In the genomic region with DNA sequence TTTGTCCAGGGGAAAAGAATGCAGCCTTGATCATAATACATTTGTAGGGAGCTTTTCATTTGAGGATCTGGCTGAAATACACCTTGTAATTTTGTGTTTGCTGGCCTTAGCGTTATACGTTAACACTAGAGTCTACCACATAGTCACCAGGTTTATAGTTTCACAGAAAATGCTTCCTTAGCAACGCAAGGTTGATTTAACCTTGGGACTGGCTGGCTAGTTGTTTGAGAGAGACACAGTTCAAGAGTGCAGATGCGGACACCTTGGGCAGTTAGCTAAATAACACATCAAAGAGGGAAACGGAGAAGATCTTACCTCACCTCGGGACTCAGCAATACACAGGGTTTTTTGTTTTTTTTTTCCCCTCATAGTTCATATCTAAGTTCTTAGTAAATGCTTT, we compare ENCODE assay signal across 16 mouse cellular contexts.
DNase-seq lines count a peak whose midpoint lies in the region; ATAC-seq lines count a peak whose summit lies in the region.
"Had no signal": no experiment of that assay in that cellular context is flagged by ENCODE, and none has a peak within 500 bp of the region (broad histone marks: within the 10 kb centered on the region; RNA-seq: fewer than 3 reads in every experiment).

No protein-coding gene starts in this region.

- ATAC-seq in erythroblast, adult 5-6 weeks (replicated peaks; ENCODE audit: low FRiP score, poor library complexity, severe bottlenecking) = no peak
- ATAC-seq: activated CD4-positive, CD25-positive, alpha-beta regulatory T cell, adult 4 months; forebrain, postnatal 0 days; inflammation-experienced regulatory T-cells, adult 6 months; midbrain, embryonic 16.5 days had no signal

- DNase-seq in kidney, adult 11 months = peak; percentile 59
- no peak for DNase-seq in kidney, adult 18-20 months
- peak; percentile 44 for DNase-seq in ES-CJ7 (ENCODE audit: low read depth, low spot score)
- DNase-seq in R1 (ENCODE audit: low read depth, low spot score) = peak; percentile 72
- peak; percentile 39 for DNase-seq in kidney, postnatal 14 days
- no peak for DNase-seq in gastrocnemius, postnatal 25 days
- DNase-seq: adrenal gland, postnatal 10 days; cerebellum, adult 9-11 months; forebrain, postnatal 0 days; heart, adult 11 months; lung, adult 2 months; thymus, postnatal 25 days had no signal

Comparison
In these comparisons a context has a peak if more than half of its experiments do, and no peak if none do; other contexts are left out.
1. DNase-seq: peak in kidney, adult 11 months (single experiment), ES-CJ7 (single experiment), R1 (single experiment) and kidney, postnatal 14 days (single experiment); none in kidney, adult 18-20 months (single experiment) and gastrocnemius, postnatal 25 days (single experiment).